Mouse (Mus musculus) stomach, postnatal 0 days (tissue): ENCODE data around the gene Slc37a2.

Experiments used
- CTCF ChIP-seq: IDR thresholded peaks from 2 replicates; pipeline ENCODE4 v1.5.1; 2016; ENCODE audit warnings: antibody characterized with exemption, low read depth, mild to moderate bottlenecking, moderate library complexity
- EP300 ChIP-seq: optimal IDR thresholded peaks from 2 replicates; pipeline ENCODE3; 2016; ENCODE audit warnings: antibody characterized with exemption

GRCm38 (mm10) chr9:37242764-37243163 is 12.8 kb downstream of the Slc37a2 start:
- no peak for TF ChIP-seq CTCF
- no peak for TF ChIP-seq EP300
